Mouse (Mus musculus) cerebellum, postnatal 36 days (tissue): ENCODE measurements at regions not wholly inside any gene's neighbourhood (a gene's known extent, or its start where the extent isn't known, plus 50 kb on each side); places are given as distances from the start of the nearest gene placed in this dataset.

Experiments used
- DNase-seq, 2 experiments: peaks; one replicate each; pipeline ENCODE4 v3.0.0; 2021 to 2022; ENCODE audit warnings: mixed read lengths in 2 of 2

DNA sequence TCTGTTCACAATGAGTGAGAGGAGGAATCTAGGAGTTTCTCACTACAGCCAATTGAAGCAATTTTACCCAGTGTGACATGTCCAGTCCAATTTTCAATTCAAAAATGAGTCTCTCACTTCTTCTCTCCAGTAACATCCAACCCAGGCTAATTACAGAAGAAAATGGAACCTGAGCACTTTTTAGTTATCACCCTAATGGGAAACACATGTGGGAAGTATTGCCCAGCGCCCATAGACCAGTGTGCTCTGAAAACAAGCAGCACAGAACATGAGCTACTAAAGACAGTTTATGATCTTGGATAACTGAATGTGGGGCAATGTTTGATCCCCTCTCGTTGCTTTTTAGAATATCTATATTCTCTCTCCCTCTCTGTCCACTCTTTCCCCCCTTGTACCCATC lies 70.5 kb upstream of the Efemp1 start:
- DNase-seq = no peak

GRCm38 (mm10) chr11:28770831-28771230 lies 82.2 kb upstream of the Efemp1 start:
- no peak for DNase-seq

DNA sequence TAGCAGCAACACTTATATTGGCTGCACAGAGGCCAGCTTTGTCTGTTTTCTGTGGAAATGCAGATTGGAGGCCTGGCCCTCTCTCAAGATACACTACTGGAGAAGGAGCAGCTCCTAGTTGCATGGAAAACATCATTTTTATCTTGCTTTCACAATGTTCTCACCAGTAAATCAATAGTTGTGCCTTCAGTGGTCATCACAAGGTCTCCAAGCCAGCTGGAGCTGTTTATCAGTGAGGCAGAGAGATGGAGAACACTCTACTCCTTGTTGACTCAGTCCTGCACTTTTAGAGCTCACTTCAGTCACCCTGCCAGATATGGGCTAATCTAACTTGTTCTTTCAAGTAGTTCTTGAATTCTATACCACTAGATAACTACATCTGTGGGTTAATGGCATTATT lies 92.3 kb upstream of the Efemp1 start:
- DNase-seq = no peak

GRCm38 (mm10) chr11:28734941-28735597 lies 117.9 kb upstream of the Efemp1 start:
- no peak for DNase-seq

GRCm38 (mm10) chr11:28734581-28734931 lies 118.4 kb upstream of the Efemp1 start:
- no peak for DNase-seq

GRCm38 (mm10) chr11:28733877-28734580 lies 119.0 kb upstream of the Efemp1 start:
- no peak for DNase-seq

GRCm38 (mm10) chr11:28730140-28730539 lies 122.9 kb upstream of the Efemp1 start:
- no peak for DNase-seq

DNA sequence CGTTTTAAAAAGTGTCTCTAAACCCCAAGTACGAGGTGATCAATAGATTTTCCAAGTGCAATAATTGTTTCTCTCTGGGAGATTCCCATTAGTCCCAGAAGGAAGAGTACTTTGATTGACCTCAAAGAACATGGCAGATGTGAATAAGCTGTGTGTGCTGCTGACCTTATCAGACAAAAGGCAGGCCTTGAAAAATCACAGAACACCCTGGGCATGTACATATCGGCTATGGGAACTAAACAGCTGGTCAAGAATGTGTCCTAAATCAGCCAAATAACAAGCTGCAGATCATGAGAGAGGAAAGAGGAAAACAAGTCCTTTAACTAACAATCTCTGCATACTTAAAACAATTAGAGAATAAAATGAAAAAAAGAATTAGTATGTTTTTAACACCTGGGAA lies 125.4 kb upstream of the Ccdc85a start:
- no peak for DNase-seq

DNA sequence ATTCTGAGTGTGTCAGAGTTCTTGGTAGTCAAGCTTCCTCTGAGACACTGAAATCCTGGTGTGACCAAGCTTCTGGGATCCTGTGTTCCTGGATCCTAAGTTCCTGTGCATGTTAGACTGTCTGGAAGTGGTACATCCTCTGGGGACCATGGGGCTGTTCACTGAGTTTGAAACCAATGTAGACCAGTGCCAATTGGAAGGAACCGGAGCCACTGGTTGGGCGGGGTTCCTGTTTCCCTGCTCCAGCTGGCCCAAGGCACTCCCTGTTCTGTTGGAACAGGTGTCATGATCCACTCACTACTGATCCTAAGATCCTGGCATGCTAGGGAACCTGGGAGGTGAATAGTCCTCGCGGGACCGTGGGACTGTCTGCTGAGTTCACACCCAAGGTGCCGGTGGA lies 124.3 kb upstream of the Ccdc85a start:
- DNase-seq = no peak

GRCm38 (mm10) chr11:28702384-28702783 lies 118.3 kb upstream of the Ccdc85a start:
- no peak for DNase-seq

- DNase-seq = no peak
Observed at GRCm38 (mm10) chr11:28701379-28701778, 117.3 kb upstream of the Ccdc85a start.

- no peak for DNase-seq
Observed at GRCm38 (mm10) chr11:28699766-28700165, 115.6 kb upstream of the Ccdc85a start.

- no peak for DNase-seq
Observed at GRCm38 (mm10) chr11:28697644-28698480, 113.7 kb upstream of the Ccdc85a start.

- DNase-seq = no peak
Observed at GRCm38 (mm10) chr11:28695031-28695430, 110.9 kb upstream of the Ccdc85a start.

- DNase-seq = no peak
Observed at GRCm38 (mm10) chr11:28693303-28693702, 109.2 kb upstream of the Ccdc85a start.

- DNase-seq = peak; percentile 2 to 5
Observed at GRCm38 (mm10) chr11:28692263-28693194, 108.4 kb upstream of the Ccdc85a start.

- no peak for DNase-seq
Observed at GRCm38 (mm10) chr11:28688436-28688835, 104.3 kb upstream of the Ccdc85a start.

DNA sequence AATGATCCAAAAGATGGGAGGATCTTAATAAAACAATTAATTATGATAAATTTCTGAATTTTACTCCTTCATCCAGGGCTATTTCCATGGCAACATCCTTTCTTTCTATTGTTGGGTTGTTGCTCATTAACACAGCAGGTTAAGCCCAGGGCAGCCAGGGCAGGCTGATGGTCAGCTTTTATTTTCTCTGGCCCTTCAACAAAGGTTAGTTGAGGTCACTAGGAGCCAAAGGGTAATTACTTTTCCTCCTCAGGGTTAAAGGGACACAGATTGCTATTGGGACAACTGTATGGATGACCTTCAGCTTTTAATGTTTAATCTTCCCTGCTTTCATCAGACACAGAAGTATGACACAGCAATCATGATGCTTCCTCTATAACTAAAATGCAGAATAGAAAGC lies 101.3 kb upstream of the Ccdc85a start:
- no peak for DNase-seq

DNA sequence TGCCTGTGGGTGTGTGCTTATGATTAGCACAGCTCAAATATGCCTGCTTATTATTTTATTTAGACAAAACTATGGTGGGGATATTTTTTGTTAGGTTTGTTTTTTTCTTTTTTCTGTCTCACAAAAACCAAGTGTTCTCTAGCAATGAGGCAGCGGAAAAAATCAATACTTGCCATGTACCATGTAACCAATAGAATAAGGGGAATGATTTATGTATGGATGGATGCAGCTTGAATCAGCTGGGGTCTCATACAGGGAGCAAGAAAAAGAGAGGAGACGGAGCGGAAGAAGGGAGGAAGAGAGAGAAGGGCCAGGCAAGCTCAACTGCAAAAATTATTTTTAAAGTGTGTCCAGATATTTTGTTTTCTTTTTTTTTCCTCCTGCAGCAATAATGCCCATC lies 97.2 kb upstream of the Ccdc85a start:
- no peak for DNase-seq

- no peak for DNase-seq
Observed at GRCm38 (mm10) chr11:28670765-28671164, 86.6 kb upstream of the Ccdc85a start.

DNA sequence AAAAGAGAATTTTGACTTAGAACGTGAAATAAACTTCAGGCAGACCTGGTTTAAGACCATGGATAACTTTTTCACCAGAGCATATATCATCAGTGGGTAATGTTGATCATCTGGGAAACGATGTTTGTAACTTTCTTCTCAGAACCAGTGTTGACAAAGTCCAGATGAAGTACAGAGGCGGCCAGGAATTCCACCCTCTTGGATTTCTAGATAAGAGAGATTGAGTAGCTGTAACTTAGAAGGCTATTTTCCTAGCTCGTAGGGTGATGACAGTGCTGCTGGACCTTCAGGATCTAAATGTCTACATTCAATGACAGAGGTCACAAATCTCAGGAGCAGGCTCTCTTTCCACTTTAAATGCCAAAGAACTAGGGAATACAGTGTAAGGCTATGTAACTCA lies 85.2 kb upstream of the Ccdc85a start:
- no peak for DNase-seq

GRCm38 (mm10) chr11:28660377-28660776 lies 76.3 kb upstream of the Ccdc85a start:
- no peak for DNase-seq
